Mouse (Mus musculus) forebrain, postnatal 0 days (tissue): ENCODE measurements around the gene Large2. TPM values are rescaled to one million over a fixed set of nuclear protein-coding genes. Genes with fewer than 3 reads are reported as not detected.

Source experiments
- ATAC-seq: fragments of 200-750 bp; cut with Nextera tagmentation; 2 replicates; pipeline ENCODE4 v1.8.0; 2017; ENCODE audit warnings: mild to moderate bottlenecking, moderate library complexity
- DNase-seq: peaks from one replicate; pipeline ENCODE4 v3.0.0-alpha.2; 2015
- H3K27ac ChIP-seq: fragments of 300-500 bp; sonication (generic); 2 replicates; pipeline ENCODE4 v1.5.1; 2014; ENCODE audit warnings: low read depth, mild to moderate bottlenecking, antibody characterized with exemption, low read length, moderate library complexity, mixed read lengths
- H3K27me3 ChIP-seq: fragments of 300-500 bp; sonication (generic); 2 replicates; pipeline ENCODE4 v1.6.1; 2014; ENCODE audit warnings: mild to moderate bottlenecking, low read length, mixed read lengths; ENCODE audit not compliant: insufficient read depth
- H3K36me3 ChIP-seq: fragments of 300-500 bp; sonication (generic); 2 replicates; pipeline ENCODE4 v1.6.1; 2014; ENCODE audit warnings: mild to moderate bottlenecking, moderate library complexity; ENCODE audit not compliant: insufficient read depth
- H3K4me1 ChIP-seq: fragments of 300-500 bp; sonication (generic); 2 replicates; pipeline ENCODE4 v1.6.1; 2014; ENCODE audit warnings: antibody characterized with exemption; ENCODE audit not compliant: insufficient read depth
- H3K4me2 ChIP-seq: fragments of 300-500 bp; sonication (generic); 2 replicates; pipeline ENCODE4 v1.6.1; 2014; ENCODE audit warnings: low read depth, mild to moderate bottlenecking, moderate library complexity
- H3K4me3 ChIP-seq: fragments of 300-500 bp; sonication (generic); 2 replicates; pipeline ENCODE4 v1.5.1; 2014; ENCODE audit warnings: low read depth, low read length, mixed read lengths
- H3K9ac ChIP-seq: fragments of 300-500 bp; sonication (generic); 2 replicates; pipeline ENCODE4 v1.6.1; 2014; ENCODE audit warnings: mild to moderate bottlenecking
- H3K9me3 ChIP-seq: fragments of 300-500 bp; sonication (generic); 2 replicates; pipeline ENCODE4 v1.6.1; 2016; ENCODE audit warnings: low read length
- CTCF ChIP-seq: sonication (generic); IDR thresholded peaks from 2 replicates; pipeline ENCODE4 v1.5.1; 2016; ENCODE audit warnings: antibody characterized with exemption, control low read depth, low read depth
- WGBS: fragments of 180-500 bp; shearing (Covaris S2); extraction: QIAGEN DNeasy Blood & Tissue Kit; methylation state at CpG from one replicate; pipeline ENCODE4 v1.1.7; 2014; 5-methylcytosine and 5-hydroxymethylcytosine counted together
- polyA plus RNA-seq: library from polyadenylated mRNA; unstranded; fragments of >200 nt; fragmentation: Nextera tagmentation; extraction: Ambion mirVana; gene quantifications from 2 replicates; pipeline ENCODE4 v1.2.1, GENCODE M21; 2015
- total RNA-seq: library from RNA; depleted of rRNA; stranded (reverse); fragments of >200 nt; gene quantifications from 2 replicates; pipeline ENCODE4 v1.2.3, GENCODE M21; 2014

The Large2 gene
- total and polyA plus RNA-seq, 2 experiments from 2014 or later = 0.10 to 1.5 TPM

- H3K4me2 ChIP-seq = no peak overlapping the region
- no peaks in the 10 kb centered on the region for H3K9me3 ChIP-seq
- WGBS = 69% methylated on average over 4 of the region's 4 CpGs
- H3K27ac ChIP-seq = no peak overlapping the region
- TF ChIP-seq CTCF = no peak
- H3K4me3 ChIP-seq = no peak overlapping the region
- no peak overlapping the region for H3K9ac ChIP-seq
- peaks cover 9% of the 10 kb centered on the region for H3K4me1 ChIP-seq
- DNase-seq (no peak), ATAC-seq (no peak)
- peaks cover 83% of the 10 kb centered on the region for H3K36me3 ChIP-seq
- H3K27me3 ChIP-seq = no peaks in the 10 kb centered on the region
These were observed 9.4 kb upstream of the Large2 start for GRCm38 (mm10) chr2:92384101-92384500.

DNA sequence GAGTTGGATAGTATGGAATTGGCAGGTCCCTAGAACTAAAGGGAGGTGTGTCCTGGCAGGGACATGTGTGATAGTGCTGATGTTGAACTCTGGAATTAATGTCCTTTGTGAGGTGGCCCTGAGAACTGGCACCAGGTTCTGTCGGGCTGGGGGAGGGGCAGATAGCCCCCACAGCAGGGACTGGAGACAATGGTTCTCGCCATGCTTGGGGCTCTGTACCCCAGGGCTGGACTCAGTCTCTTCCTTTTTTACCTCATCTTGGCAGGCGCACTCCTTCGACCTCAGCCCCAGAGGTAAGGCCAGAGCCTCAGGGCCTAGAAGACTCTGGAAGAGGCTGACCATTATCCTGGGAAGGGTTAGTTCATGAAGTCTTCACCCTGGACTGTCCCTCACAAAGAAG, 8.1 kb upstream of the Large2 start:
- no peak for TF ChIP-seq CTCF
- Histone ChIP-seq H3K9ac (no peak overlapping the region), H3K27ac (no peak overlapping the region), H3K4me2 (no peak overlapping the region), H3K4me1 (peaks cover 2% of the 10 kb centered on the region; the same call in 1 of the 2 replicates), H3K9me3 (no peaks in the 10 kb centered on the region), H3K4me3 (no peak overlapping the region), H3K27me3 (no peaks in the 10 kb centered on the region), H3K36me3 (peaks cover 95% of the 10 kb centered on the region)
- ATAC-seq = no peak
- DNase-seq = no peak
- 89% methylated on average over 4 of the region's 4 CpGs for WGBS

DNA sequence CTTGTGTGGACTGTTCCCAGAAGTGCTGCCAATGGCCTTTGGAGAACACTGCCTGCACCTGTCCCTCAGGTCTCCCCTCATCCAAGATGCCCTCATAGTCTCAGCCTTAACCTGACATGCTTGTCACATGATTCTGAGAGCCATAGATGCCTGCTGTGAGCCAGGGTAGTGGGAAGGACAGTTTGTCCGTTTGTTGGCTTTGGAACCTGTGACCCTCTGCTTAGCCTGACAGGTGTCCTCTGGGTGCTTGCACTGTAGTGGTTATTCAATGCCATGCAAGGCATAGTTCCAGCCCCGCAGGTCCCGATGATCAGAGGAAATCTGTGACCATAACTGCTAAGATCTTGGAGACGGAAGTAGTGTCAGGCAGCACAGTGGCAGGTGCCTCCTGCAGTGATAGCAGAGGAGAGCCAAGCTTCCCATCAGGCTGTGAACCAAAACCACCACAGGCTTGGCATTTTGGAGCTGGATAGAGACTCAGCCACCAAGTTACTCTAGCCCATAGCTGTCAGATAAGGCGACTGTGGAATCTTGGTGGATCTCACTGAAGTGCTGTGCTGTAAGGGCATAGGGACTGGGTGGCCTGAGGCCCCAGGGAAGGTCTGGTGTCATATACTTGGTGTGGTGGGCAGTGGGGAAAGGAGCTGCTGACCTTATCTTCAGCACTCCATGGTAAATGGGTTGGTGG, 7.4 kb upstream of the Large2 start, which contains the start of gene 1700029I15Rik:
1700029I15Rik (plus strand) TSS at position 638 of the 688 bp plus-strand sequence.
- ATAC-seq = no peak
- H3K4me2 ChIP-seq = no peak within 1 kb of the TSS
- no peak for DNase-seq
- no peaks in the 10 kb centered on the region for H3K9me3 ChIP-seq
- no peaks in the 10 kb centered on the region for H3K4me1 ChIP-seq
- H3K9ac ChIP-seq = no peak within 1 kb of the TSS
- TF ChIP-seq CTCF = no peak
- WGBS = 80% methylated on average over 5 of the region's 5 CpGs
- no peaks in the 10 kb centered on the region for H3K27me3 ChIP-seq
- no peak within 1 kb of the TSS for H3K4me3 ChIP-seq
- H3K27ac ChIP-seq = no peak within 1 kb of the TSS
- H3K36me3 ChIP-seq = peaks cover 91% of the 10 kb centered on the region

DNA sequence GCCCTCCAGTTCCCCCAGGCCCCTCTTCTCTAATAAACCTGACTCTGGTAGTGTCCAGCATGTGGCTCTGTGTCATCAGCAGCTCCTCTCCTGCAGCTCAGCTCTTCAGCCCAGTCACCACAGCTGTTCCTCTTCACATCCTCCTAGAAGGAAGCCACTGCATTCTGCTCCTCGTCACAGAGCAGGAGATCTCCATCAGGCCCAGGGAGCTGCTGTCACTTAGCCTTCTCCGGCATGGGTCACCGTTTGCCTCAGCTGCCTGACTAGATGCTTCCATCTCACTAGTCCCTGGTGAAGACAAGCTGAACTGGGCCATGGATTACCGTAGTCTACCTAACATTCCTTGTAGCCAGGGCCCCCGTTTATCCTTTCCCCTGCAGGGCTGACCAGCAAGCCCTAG, 6.5 kb upstream of the Large2 start:
- H3K9me3 ChIP-seq = no peaks in the 10 kb centered on the region
- 86% methylated on average over 5 of the region's 5 CpGs for WGBS
- H3K4me2 ChIP-seq = no peak overlapping the region
- no peak overlapping the region for H3K9ac ChIP-seq
- no peak for TF ChIP-seq CTCF
- H3K27me3 ChIP-seq = no peaks in the 10 kb centered on the region
- no peak overlapping the region for H3K4me3 ChIP-seq
- H3K36me3 ChIP-seq = peaks cover 82% of the 10 kb centered on the region
- ATAC-seq = no peak
- H3K4me1 ChIP-seq = peaks cover 1% of the 10 kb centered on the region
- DNase-seq = no peak
- no peak overlapping the region for H3K27ac ChIP-seq

GRCm38 (mm10) chr2:92380495-92381050, 5.9 kb upstream of the Large2 start:
- TF ChIP-seq CTCF = no peak
- Histone ChIP-seq H3K9me3 (no peaks in the 10 kb centered on the region), H3K4me3 (no peak overlapping the region), H3K4me1 (peaks cover 6% of the 10 kb centered on the region), H3K4me2 (no peak overlapping the region), H3K9ac (no peak overlapping the region), H3K36me3 (peaks cover 77% of the 10 kb centered on the region), H3K27me3 (no peaks in the 10 kb centered on the region), H3K27ac (no peak overlapping the region)
- DNase-seq (no peak), ATAC-seq (no peak)
- WGBS = 76% methylated on average over 6 of the region's 6 CpGs

GRCm38 (mm10) chr2:92379783-92380494, 5.3 kb upstream of the Large2 start:
- ATAC-seq = no peak
- H3K36me3 ChIP-seq = peaks cover 70% of the 10 kb centered on the region
- 82% methylated on average over 17 of the region's 17 CpGs for WGBS

GRCm38 (mm10) chr2:92377320-92377719, 2.7 kb upstream of the Large2 start:
- no peak for DNase-seq
- WGBS = 90% methylated on average over 7 of the region's 7 CpGs
- Histone ChIP-seq H3K27ac (no peak overlapping the region), H3K4me2 (no peak overlapping the region), H3K9ac (no peak overlapping the region), H3K4me1 (peaks cover 14% of the 10 kb centered on the region), H3K9me3 (no peaks in the 10 kb centered on the region), H3K27me3 (no peaks in the 10 kb centered on the region), H3K36me3 (peaks cover 46% of the 10 kb centered on the region), H3K4me3 (no peak overlapping the region)
- no peak for ATAC-seq
- no peak for TF ChIP-seq CTCF

More at GRCm38 (mm10) chr2:92379783-92380494, 5.3 kb upstream of the Large2 start:
- TF ChIP-seq CTCF = no peak
- H3K9ac ChIP-seq = no peak overlapping the region
- H3K27ac ChIP-seq = no peak overlapping the region
- H3K4me1 ChIP-seq = peaks cover 6% of the 10 kb centered on the region
- no peak for DNase-seq
- no peaks in the 10 kb centered on the region for H3K27me3 ChIP-seq
- no peak overlapping the region for H3K4me2 ChIP-seq
- H3K4me3 ChIP-seq = no peak overlapping the region
- no peaks in the 10 kb centered on the region for H3K9me3 ChIP-seq
